Mouse (Mus musculus) midbrain, embryonic 14.5 days (tissue): Measurements from ENCODE around the gene Rras. TPM values are rescaled to one million over a fixed set of nuclear protein-coding genes. Genes with fewer than 3 reads are reported as not detected.

Experiments used
- ATAC-seq: fragments of 200-750 bp; cut with Nextera tagmentation; 2 replicates; pipeline ENCODE4 v1.8.0; 2017; ENCODE audit warnings: moderate number of reproducible peaks, moderate library complexity; ENCODE audit not compliant: low FRiP score, low TSS enrichment
- DNase-seq: peaks from one replicate; pipeline ENCODE4 v3.0.0-alpha.2; 2015
- H3K27ac ChIP-seq: fragments of 300-500 bp; sonication (generic); replicated peaks from 2 replicates; pipeline ENCODE4 v1.5.1; 2014; ENCODE audit warnings: mild to moderate bottlenecking, low read depth, low read length, moderate library complexity
- H3K27me3 ChIP-seq: fragments of 300-500 bp; sonication (generic); 2 replicates; pipeline ENCODE4 v1.6.1; 2014; ENCODE audit warnings: low read length, control low read depth, mixed read lengths; ENCODE audit not compliant: control insufficient read depth, insufficient read depth
- H3K36me3 ChIP-seq: fragments of 300-500 bp; sonication (generic); 2 replicates; pipeline ENCODE4 v1.6.1; 2014; ENCODE audit warnings: low read length, control low read depth; ENCODE audit not compliant: control insufficient read depth, insufficient read depth
- H3K4me1 ChIP-seq: fragments of 300-500 bp; sonication (generic); 2 replicates; pipeline ENCODE4 v1.6.1; 2014; ENCODE audit warnings: mild to moderate bottlenecking, antibody characterized with exemption, low read length, control low read depth; ENCODE audit not compliant: control insufficient read depth, insufficient read depth
- H3K4me2 ChIP-seq: fragments of 300-500 bp; sonication (generic); 2 replicates; pipeline ENCODE4 v1.6.1; 2014; ENCODE audit warnings: mild to moderate bottlenecking, low read length, moderate library complexity
- H3K4me3 ChIP-seq: fragments of 300-500 bp; sonication (generic); replicated peaks from 2 replicates; pipeline ENCODE4 v1.5.1; 2014; ENCODE audit warnings: low read depth, low read length
- H3K9ac ChIP-seq: fragments of 300-500 bp; sonication (generic); replicated peaks from 2 replicates; pipeline ENCODE4 v1.6.1; 2014; ENCODE audit warnings: mild to moderate bottlenecking, low read length, moderate library complexity
- H3K9me3 ChIP-seq: fragments of 300-500 bp; sonication (generic); 2 replicates; pipeline ENCODE4 v1.6.1; 2016; ENCODE audit warnings: low read length, control low read depth, mixed read lengths; ENCODE audit not compliant: control insufficient read depth
- WGBS: fragments of 180-500 bp; shearing (Covaris S2); extraction: QIAGEN DNeasy Blood & Tissue Kit; methylation state at CpG from one replicate; pipeline ENCODE4 v1.1.7; 2014; 5-methylcytosine and 5-hydroxymethylcytosine counted together
- polyA plus RNA-seq: library from polyadenylated mRNA; unstranded; fragments of >200 nt; fragmentation: Nextera tagmentation; extraction: Ambion mirVana; gene quantifications from 2 replicates; pipeline ENCODE4 v1.2.1, GENCODE M21; 2014

Rras gene
- polyA plus RNA-seq, 1 experiment from 2014 or later: 13.2 TPM

DNA sequence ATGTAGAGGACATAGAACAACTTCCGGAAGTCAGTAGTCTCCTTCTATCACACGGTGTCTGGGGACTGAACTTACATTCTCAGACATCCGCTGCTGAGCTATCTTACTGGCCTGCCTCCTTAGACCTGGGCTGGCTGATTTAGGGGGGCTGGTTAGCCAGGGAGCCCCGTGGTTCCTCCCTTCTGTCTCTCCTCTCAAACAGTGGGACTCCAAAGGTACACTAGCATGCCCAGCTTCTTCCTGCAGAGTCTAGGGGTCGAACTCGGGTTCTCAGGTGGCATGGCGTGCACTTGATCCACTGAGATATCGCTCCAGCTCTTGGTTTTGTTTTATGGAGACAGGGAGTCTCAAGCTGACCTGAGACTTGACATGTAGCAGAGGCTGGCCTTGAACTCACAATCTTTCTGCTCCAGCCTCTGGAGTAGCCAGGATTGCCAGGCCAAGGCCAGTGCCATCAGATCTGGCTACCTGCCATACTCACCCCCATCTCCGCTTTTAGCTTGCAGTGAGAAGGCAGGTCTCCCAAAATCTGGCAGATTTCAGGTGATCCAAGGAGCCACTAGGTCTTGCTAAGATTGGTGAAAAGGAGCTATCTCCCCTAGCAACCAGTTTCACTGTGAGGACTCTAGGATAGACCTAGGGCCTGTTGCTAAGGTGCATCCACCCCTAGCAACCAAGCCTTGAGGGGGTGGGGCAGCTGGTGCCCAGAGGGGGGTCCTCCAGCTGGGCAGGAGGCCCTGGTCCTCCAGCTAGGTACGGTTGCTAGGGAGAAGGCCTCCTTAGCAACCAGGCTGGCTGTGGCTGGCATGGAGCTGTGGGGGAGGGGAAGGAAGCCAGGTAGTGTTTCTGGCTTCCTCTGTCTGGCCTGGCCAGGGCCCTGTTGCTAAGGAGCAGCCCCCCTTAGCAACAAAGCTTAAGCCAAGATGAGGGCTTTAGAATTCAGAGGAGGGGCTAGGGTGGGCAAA is 41.1 kb downstream of the Rras start:
- no peaks in the 10 kb centered on the region for H3K27me3 ChIP-seq
- H3K9ac ChIP-seq: peak overlapping the region; percentile 21; the same call in 1 of the 2 replicates
- H3K36me3 ChIP-seq: no peaks in the 10 kb centered on the region
- peak; percentile 22; the same call in 1 of the 2 replicates for ATAC-seq
- no peak overlapping the region for H3K4me3 ChIP-seq
- H3K4me1 ChIP-seq: peaks cover 30% of the 10 kb centered on the region
- peak overlapping the region; percentile 5; the same call in 1 of the 2 replicates for H3K4me2 ChIP-seq
- peak; percentile 77 for DNase-seq
- 78% methylated on average over 10 of the region's 10 CpGs for WGBS
- H3K9me3 ChIP-seq: no peaks in the 10 kb centered on the region
- peak overlapping the region; percentile 82 for H3K27ac ChIP-seq

GRCm38 (mm10) chr7:45060632-45061122 is 42.9 kb downstream of the Rras start:
- Histone ChIP-seq H3K27me3 (no peaks in the 10 kb centered on the region), H3K4me3 (no peak overlapping the region), H3K9ac (no peak overlapping the region), H3K36me3 (no peaks in the 10 kb centered on the region), H3K4me1 (peaks cover 25% of the 10 kb centered on the region), H3K4me2 (no peak overlapping the region), H3K9me3 (no peaks in the 10 kb centered on the region), H3K27ac (no peak overlapping the region)
- DNase-seq (no peak), ATAC-seq (no peak)
- 90% methylated on average over 6 of the region's 6 CpGs for WGBS

DNA sequence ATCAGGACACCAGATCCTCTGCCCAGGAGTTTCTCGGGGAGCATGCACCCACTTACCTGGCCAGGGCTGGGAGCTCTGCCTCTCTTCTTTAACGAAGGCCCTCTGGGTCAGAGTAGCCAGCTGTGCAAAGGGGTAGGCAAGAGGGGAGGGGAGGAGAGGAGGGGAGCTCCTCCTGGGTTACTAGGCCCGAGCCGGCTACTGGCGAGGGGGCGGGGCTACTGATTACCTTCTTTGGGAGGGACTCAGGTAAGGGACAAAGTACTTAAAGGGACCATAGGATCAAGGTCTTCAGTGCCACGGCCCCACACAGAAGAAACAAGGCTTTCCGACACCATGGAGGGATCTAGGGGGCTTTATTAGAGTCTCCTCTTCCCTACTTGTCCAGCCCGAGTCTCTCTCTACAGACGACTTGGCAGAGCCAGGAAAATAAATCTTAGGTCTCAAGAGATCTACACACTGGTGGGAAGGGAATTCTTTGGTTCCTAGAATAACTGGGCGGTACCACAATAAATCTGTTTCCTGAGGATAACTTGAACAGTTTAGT is 43.8 kb downstream of the Rras start:
- 0 out of 2 replicates have a peak overlapping the region, but pooled peaks have one; percentile 28 for H3K27ac ChIP-seq
- H3K27me3 ChIP-seq: no peaks in the 10 kb centered on the region
- no peak for ATAC-seq
- DNase-seq: no peak
- peaks cover 25% of the 10 kb centered on the region for H3K4me1 ChIP-seq
- no peaks in the 10 kb centered on the region for H3K9me3 ChIP-seq
- H3K36me3 ChIP-seq: no peaks in the 10 kb centered on the region
- H3K4me2 ChIP-seq: peak overlapping the region; percentile 48
- H3K9ac ChIP-seq: 0 out of 2 replicates have a peak overlapping the region, but pooled peaks have one; percentile 31
- whole genome bisulfite sequencing: 21% methylated on average over 11 of the region's 11 CpGs
- H3K4me3 ChIP-seq: peak overlapping the region; percentile 54

- WGBS: under 1% methylated on average over 31 of the region's 31 CpGs
- peak within 1 kb of the TSS; percentile 54 for H3K4me3 ChIP-seq
- H3K4me2 ChIP-seq: peak within 1 kb of the TSS; percentile 54
- no peaks in the 10 kb centered on the region for H3K36me3 ChIP-seq
- peak within 1 kb of the TSS; percentile 49 for H3K9ac ChIP-seq
- ATAC-seq (peak; percentile 87), DNase-seq (peak; percentile 98)
- peak within 1 kb of the TSS; percentile 86 for H3K27ac ChIP-seq
- peaks cover 25% of the 10 kb centered on the region for H3K4me1 ChIP-seq
- no peaks in the 10 kb centered on the region for H3K27me3 ChIP-seq
- no peaks in the 10 kb centered on the region for H3K9me3 ChIP-seq
These were observed 44.6 kb downstream of the Rras start, which contains the start of the genes Nosip and Prrg2 for GRCm38 (mm10) chr7:45062239-45062835. TSS of gene Nosip (plus strand) at chr7:45062429. TSS of gene Prrg2 (minus strand) at chr7:45062677.

DNA sequence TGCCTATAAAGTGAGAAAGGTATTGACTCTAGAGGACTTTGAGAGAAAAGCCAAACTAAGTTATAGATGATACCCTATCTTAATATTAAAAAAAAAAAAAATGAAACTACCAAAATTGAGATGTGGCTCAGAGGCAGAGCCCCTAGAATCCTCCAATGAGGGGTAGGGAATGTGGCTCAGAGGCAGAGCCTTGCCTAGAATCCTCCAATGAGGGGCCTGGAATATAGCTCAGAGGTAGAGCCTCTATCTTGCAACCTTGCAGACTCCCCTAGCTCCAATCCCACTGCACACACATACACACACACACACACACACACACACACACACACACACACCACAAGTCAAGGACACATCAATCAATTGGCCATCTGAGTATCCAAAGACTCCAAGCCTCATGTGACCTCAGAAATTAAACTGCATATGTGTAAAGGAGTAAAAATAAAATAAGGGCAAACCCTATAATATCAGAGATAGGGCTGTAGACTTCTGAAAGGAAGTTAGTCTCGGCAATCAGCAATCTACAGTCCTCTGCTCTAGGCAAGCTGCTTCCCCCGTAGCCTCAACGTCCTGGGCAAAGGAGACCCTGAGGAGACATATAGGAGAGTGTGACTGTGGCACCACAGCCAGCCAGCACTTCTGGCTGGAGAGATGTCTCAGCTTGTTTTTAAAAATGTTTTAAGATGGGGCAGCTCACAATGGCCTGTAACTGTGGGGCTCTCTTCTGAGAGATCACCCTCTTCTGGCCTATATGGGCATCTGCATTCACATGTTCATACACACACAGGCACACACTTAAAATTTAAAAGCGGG is 49.6 kb downstream of the Rras start:
- H3K4me1 ChIP-seq: no peaks in the 10 kb centered on the region
- no peak overlapping the region for H3K4me3 ChIP-seq
- H3K27me3 ChIP-seq: no peaks in the 10 kb centered on the region
- H3K27ac ChIP-seq: no peak overlapping the region
- H3K36me3 ChIP-seq: no peaks in the 10 kb centered on the region
- DNase-seq (no peak), ATAC-seq (no peak)
- H3K9me3 ChIP-seq: no peaks in the 10 kb centered on the region
- WGBS: 76% methylated on average over 4 of the region's 4 CpGs
- no peak overlapping the region for H3K4me2 ChIP-seq
- H3K9ac ChIP-seq: no peak overlapping the region

GRCm38 (mm10) chr7:45068000-45068318 is 50.2 kb downstream of the Rras start:
- ATAC-seq (no peak), DNase-seq (peak; percentile 49)
- H3K4me2 ChIP-seq: no peak overlapping the region
- H3K4me3 ChIP-seq: no peak overlapping the region
- 26% methylated on average over 5 of the region's 5 CpGs for WGBS
- H3K27me3 ChIP-seq: no peaks in the 10 kb centered on the region
- H3K9ac ChIP-seq: no peak overlapping the region
- H3K27ac ChIP-seq: no peak overlapping the region
- H3K9me3 ChIP-seq: no peaks in the 10 kb centered on the region
- no peaks in the 10 kb centered on the region for H3K4me1 ChIP-seq
- H3K36me3 ChIP-seq: no peaks in the 10 kb centered on the region

GRCm38 (mm10) chr7:45069671-45070070 is 51.9 kb downstream of the Rras start:
- Histone ChIP-seq H3K36me3 (peaks cover 1% of the 10 kb centered on the region; the same call in 1 of the 2 replicates), H3K4me2 (no peak overlapping the region), H3K27me3 (no peaks in the 10 kb centered on the region), H3K4me1 (no peaks in the 10 kb centered on the region), H3K4me3 (no peak overlapping the region), H3K9ac (no peak overlapping the region), H3K9me3 (no peaks in the 10 kb centered on the region), H3K27ac (no peak overlapping the region)
- ATAC-seq (no peak), DNase-seq (no peak)
- 96% methylated on average over 2 of the region's 2 CpGs for WGBS
